Mouse (Mus musculus) heart, postnatal 25 days (tissue): ENCODE data around the gene Fat2. TPM values are rescaled to one million over a fixed set of nuclear protein-coding genes. Genes with fewer than 3 reads are reported as not detected.

Experiments
- DNase-seq: peaks from one replicate; pipeline ENCODE4 v3.0.0; 2022; ENCODE audit warnings: low spot score
- intact Hi-C: fragments of 180-260 bp; cut with DNase I; formaldehyde crosslinking; loops from one replicate; pipeline ENCODE4 v1.15.1; 2025
- total RNA-seq, 2 experiments: library from RNA; stranded (reverse); gene quantifications; 2 replicates each; pipeline ENCODE4 v1.2.3; 2021

Fat2 gene
- total RNA-seq, 2 experiments from 2014 or later, result 0.08 TPM; not detected in 1

- intact Hi-C loops, result loop anchor here (1.0 to 5.0 kb wide), 3 partner anchors 33 to 240 kb away; no protein-coding TSS in a partner anchor
- DNase-seq, result no peak
These were observed 131.8 kb downstream of the Fat2 start for GRCm38 (mm10) chr11:55204602-55205001.

GRCm38 (mm10) chr11:55204159-55204596 lies 132.2 kb downstream of the Fat2 start, which contains the start of gene Slc36a1:
TSS of gene Slc36a1 (plus strand) at chr11:55204350.
- peak; percentile 84 for DNase-seq
- intact Hi-C loops, result loop anchor here (1.0 to 5.0 kb wide), 3 partner anchors 33 to 241 kb away; no protein-coding TSS in a partner anchor

Other genes starting within 250 kb of the Fat2 start
- 10 to 100 TPM; 10.6 to 10.9 TPM for gene Gm2a, start 238.4 kb downstream of the Fat2 start, total RNA-seq
- gene Slc36a3, start 184.9 kb downstream of the Fat2 start, total RNA-seq, result not detected
- gene Slc36a2, start 151.5 kb downstream of the Fat2 start, total RNA-seq, result 10 to 100 TPM; 14.2 to 14.8 TPM
- gene Slc36a1, start 132.2 kb downstream of the Fat2 start, total RNA-seq, result 10 to 100 TPM in 1 of 2 experiments, 1 to 10 TPM in 1; 9.7 to 13.6 TPM
- gene Sparc, start 86.6 kb upstream of the Fat2 start, total RNA-seq, result 100 to 1,000 TPM; 785 to 951 TPM
- 100 to 1,000 TPM; 113 to 124 TPM for gene Atox1, start 124.7 kb upstream of the Fat2 start, total RNA-seq
- gene G3bp1, start 133.1 kb upstream of the Fat2 start, total RNA-seq, result 10 to 100 TPM; 39.7 to 42.8 TPM